Mouse (Mus musculus) 416B (cell line): ENCODE results near the gene Arnt2.
A peak's percentile ranks its signal among the peaks of the same experiment; 100 is the strongest.

Source experiments
- DNase-seq: peaks from one replicate; pipeline ENCODE4 v3.0.0; 2011; ENCODE audit warnings: low read depth

The Arnt2 gene

GRCm38 (mm10) chr7:84246093-84246492 is 163.9 kb downstream of the Arnt2 start:
- no peak for DNase-seq

- no peak for DNase-seq
Measured at GRCm38 (mm10) chr7:84240406-84240805, 169.6 kb downstream of the Arnt2 start.

- DNase-seq, result no peak
Measured at GRCm38 (mm10) chr7:84237655-84238054, 172.3 kb downstream of the Arnt2 start.

GRCm38 (mm10) chr7:84231396-84231795 is 178.6 kb downstream of the Arnt2 start:
- no peak for DNase-seq

- no peak for DNase-seq
Measured at GRCm38 (mm10) chr7:84227652-84228051, 182.3 kb downstream of the Arnt2 start.

- no peak for DNase-seq
Measured at GRCm38 (mm10) chr7:84226909-84227308, 183.1 kb downstream of the Arnt2 start.

GRCm38 (mm10) chr7:84212112-84212511 is 197.9 kb downstream of the Arnt2 start:
- no peak for DNase-seq

GRCm38 (mm10) chr7:84210585-84211291 is 199.2 kb downstream of the Arnt2 start:
- DNase-seq, result no peak

- no peak for DNase-seq
Measured at GRCm38 (mm10) chr7:84203981-84204380, 206.0 kb downstream of the Arnt2 start.

- DNase-seq, result no peak
Measured at GRCm38 (mm10) chr7:84201151-84202068, 208.6 kb downstream of the Arnt2 start.

GRCm38 (mm10) chr7:84197208-84197860 is 212.6 kb downstream of the Arnt2 start:
- peak; percentile 78 for DNase-seq
